Mouse (Mus musculus) thymus, postnatal 36 days (tissue): ENCODE measurements around the gene Pak1ip1.
"Not testable (repeated sequence)": the region's sequence is repeated elsewhere in the genome, so short reads cannot be mapped to it uniquely, and the experiment has no call there.

Experiments
- DNase-seq, 2 experiments: peaks; one replicate each; pipeline ENCODE4 v3.0.0; 2022; ENCODE audit warnings: mixed read lengths in 2 of 2

The Pak1ip1 gene

GRCm38 (mm10) chr13:41000926-41001639 is at the start of gene Pak1ip1:
TSS of gene Pak1ip1 (plus strand) at chr13:41001023.
- DNase-seq = peak; percentile 89 to 90

- DNase-seq = no peak
Measured at GRCm38 (mm10) chr13:40951386-40951976, 49.3 kb upstream of the Pak1ip1 start.

DNA sequence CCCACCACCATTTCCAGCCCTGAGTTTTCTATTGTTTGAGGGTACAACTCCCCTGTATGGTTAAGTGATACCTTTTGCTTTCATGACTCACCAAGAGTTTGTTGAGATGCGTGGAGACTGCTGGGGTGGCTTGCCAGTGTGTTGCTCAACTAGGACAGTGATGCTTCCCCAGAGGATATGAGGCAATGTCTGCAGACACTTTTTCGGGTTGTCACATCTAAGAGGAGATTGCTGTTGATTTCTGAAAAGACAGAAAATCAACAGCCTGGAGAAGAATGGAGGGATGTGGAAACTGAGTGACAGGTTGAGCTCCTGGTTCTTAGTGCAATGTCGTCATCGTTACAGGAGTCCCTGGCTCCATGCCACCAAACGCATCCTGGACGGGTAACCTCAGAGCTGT is 47.6 kb upstream of the Pak1ip1 start:
- no peak for DNase-seq

GRCm38 (mm10) chr13:40955773-40956172 is 45.0 kb upstream of the Pak1ip1 start:
- DNase-seq = no peak

DNA sequence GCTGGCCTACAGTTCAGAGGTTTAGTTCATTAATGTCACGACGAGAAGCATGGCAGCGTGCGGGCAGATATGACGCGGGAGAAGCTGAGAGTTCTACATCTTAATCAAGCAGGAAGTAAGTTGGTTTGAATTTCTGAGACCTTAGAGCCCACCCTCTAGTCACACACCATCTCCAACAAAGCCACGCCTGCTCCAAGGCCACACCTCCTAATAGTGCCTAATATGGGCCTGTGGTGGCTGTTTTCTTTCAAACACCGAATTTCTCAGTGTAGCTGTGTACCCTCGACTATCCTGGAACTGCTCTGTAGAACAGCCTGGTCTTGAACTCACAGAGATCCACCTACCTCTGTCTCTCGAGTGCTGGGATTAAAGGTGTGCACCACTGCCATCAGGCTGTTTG is 33.2 kb upstream of the Pak1ip1 start:
- DNase-seq = no peak

DNA sequence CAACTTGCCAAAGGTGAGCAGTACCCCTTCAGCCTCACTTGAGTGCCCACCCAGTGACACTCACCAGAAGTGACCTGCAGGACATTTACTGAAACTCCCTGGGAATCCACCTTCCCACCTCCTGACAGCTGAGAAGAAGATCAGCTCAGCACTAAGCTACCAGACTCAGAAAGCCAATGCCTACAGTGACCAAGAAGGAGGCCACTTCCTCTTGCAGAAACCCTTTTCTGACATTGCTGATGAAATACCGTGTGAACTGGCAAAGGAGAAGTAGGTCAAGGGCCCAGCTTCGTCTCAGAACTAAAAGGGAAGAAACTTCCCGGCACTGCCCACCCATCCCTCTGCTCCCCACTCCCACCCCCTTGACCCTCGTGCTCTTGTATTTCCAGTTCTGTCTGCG is 32.3 kb upstream of the Pak1ip1 start:
- no peak for DNase-seq

DNA sequence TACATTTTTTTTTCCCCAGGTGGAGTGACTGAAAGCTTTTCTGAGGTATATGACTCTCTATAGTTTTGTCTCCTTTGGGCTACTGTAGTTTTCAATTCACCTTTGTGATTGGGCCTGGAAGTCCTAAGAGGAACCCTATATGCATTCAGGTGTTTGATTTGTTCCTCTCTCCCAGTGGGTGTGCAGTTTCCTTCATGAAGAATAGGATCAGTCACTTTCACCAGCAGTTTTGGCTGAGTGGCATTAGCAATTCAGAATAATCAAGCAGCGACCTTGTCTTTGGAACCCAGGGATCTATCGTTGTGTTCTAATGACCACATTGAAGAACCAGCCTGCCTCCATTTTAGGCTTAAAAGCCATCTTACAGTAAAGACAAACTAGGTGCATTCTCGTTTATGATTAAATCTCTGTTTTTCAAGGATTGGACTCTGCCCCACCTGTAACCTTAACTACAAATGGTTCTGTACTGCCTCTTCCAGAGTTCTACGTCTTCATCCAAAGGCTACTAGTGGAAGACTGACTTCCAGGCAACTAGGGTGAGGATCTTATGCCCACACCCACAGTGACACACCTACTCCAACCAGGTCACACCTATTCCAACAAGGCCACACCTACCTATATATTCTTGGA is 30.9 kb upstream of the Pak1ip1 start:
- DNase-seq = no peak

DNA sequence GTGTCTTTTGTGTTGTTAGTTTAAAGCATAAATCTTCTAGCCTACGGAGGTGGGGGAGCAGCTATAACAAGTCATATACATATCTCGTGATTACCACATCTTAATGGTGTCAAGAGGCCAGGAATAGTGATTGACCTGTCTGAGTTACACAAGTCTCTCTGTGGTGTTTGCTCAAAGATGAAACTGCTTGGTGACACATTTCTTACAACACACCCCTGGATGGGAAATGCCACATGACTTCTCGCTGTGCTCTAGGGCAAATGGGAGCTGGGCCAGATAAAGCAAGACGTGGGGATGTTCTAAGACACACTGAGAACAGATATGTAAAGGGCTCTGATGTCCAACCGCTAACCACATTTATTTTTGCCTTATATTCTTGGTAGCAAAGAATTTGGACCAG is 29.6 kb upstream of the Pak1ip1 start:
- DNase-seq = no peak

GRCm38 (mm10) chr13:40971831-40972230 is 29.0 kb upstream of the Pak1ip1 start:
- DNase-seq = peak; percentile 65 to 85

DNA sequence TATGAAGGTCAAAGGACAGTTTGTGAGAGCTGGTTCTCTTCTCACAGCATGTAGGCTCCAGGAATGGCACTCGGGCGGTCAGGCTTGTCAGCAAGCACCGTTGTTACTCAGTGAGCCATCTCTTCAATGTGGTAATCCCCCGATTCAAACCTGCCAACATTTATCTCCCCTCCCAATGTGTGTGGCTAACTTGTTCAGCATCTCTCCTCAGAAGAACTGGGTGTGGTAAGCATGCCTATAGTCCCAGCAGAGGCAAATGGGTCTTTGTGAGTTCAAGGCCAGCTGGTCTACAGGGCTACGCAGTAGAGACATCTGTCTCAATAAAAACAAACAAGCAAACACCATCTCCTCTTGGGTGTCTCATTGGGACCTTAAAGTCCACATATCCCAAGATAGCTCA is 27.8 kb upstream of the Pak1ip1 start:
- DNase-seq = no peak

DNA sequence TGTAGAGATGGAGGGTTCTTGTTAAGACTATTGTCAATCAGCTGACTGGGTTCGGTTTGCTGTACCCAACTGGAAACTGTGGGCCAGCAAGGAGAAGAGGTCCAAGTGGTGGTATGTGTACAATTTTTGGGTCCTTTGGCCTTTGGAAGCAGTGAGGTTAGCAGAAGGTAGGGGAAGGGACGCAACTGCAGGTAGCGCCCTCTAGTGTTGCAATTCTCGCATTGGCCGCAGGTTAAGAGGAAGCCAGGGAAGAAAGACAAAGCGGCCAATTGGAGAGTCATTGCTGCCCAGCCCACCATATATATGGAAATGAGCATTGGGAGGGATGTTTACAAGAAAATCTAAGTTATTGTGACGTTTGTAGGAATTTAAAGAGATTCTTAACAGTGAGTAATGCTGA is 23.2 kb upstream of the Pak1ip1 start:
- peak; percentile 52 to 55 for DNase-seq

GRCm38 (mm10) chr13:40978652-40979051 is 22.2 kb upstream of the Pak1ip1 start:
- no peak for DNase-seq

- no peak for DNase-seq
Measured at GRCm38 (mm10) chr13:40979321-40979720, 21.5 kb upstream of the Pak1ip1 start.

- no peak for DNase-seq
Measured at GRCm38 (mm10) chr13:40982759-40983158, 18.1 kb upstream of the Pak1ip1 start.

GRCm38 (mm10) chr13:40986081-40986480 is 14.7 kb upstream of the Pak1ip1 start:
- DNase-seq = no peak

DNA sequence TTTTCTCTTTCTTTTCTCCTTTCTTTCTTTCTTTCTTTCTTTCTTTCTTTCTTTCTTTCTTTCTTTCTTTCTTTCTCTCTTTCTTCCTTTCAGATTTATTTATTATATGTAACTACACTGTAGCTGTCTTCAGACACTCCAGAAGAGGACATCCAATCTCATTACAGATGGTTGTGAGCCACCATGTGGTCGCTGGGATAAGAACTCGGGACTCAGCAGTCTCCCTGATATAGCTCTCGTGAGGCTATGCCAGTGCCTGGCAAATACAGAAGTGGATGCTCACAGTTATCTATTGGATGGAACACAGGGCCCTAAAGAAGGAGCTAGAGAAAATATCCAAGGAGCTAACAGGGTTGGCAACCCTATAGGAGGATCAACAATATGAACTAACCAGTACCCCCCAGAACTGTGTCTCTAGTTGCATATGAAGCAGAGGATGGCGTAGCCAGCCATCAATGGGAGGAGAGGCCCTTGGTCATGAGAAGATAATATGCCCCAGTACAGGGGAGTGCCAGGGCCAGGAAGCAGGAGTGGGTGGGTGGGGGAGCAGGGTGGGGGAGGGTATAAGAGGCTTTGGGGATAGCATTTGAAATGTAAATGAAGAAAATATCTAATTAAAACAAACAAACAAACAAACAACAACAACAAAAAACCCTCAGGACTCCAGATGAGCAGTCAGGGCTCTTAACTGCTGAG is 13.1 kb upstream of the Pak1ip1 start:
- DNase-seq = not testable (repeated sequence)

DNA sequence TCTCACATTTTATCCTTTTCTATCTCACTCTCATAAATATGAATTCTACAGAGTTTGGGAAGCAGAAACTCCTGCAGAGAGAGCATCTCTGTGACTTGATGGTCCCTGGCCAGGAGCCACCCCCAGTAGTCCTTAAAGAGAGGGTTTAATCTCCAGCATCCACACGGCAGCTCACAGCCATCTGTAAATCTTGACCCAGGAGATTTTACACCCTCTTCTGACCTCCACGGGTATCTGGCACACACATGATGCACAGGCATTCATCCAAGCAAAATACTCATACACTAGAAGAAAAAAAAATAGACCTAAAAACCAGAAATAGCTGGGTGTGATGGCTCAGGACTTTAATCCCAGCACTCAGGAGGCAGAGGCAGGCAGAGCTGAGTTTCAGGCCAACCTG is 12.4 kb upstream of the Pak1ip1 start:
- no peak for DNase-seq

DNA sequence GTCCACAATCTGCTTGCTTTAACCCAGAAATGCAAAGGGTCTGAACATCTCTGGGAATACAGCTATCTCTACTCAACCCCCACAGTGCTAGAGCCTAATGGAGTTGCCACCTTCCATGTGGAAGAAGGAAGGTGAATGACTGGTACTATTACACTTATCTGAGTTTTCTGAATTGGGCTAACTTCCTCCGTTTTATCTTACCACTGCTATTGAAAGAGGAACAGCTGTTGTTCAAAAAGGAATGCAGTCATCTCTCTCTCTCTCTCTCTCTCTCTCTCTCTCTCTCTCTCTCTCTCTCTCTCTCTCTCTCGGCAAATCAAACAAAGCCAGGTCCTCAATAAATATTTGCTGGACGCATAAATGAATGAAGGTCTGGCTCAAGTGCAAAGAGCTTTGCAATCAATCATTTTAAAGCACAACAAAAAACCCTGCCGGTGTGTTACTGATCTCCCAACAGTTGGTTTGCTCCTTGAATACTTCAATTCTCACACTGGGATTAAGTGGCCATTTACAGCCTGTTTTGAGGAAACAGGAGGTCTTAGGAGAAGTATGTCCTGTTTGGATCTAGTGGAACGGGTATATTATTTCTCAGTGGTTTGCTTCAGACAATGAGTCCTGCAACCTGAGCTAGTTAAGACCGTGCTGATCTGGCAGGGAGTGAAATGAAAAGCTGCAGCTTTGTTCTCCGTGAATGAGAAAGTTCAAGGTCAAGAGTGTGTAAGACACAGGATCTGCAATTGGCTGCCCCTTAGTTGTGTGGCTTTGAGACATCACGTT is 6.1 kb upstream of the Pak1ip1 start:
- no peak for DNase-seq

DNA sequence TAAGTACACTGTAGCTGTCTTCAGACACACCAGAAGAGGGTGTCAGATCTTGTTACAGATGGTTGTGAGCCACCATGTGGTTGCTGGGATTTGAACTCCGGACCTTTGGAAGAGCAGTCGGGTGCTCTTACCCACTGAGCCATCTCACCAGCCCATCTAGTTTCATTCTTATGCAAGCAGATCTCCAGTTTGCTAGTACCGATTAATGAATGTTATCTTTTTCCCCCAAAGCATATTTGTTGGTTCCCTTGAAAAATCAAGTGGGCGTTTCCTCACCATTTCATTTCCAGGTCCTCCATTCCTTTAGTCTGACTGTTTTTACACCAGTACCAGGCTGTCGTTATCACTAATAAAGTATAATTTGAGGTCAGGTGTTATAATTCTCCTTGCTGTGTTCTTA is 2.3 kb upstream of the Pak1ip1 start:
- not testable (repeated sequence) for DNase-seq

- DNase-seq = peak; percentile 24 to 32
Measured at GRCm38 (mm10) chr13:41000140-41000925, 490 bp upstream of the Pak1ip1 start.

- DNase-seq = no peak
Measured at GRCm38 (mm10) chr13:41002001-41002400, 1.2 kb downstream of the Pak1ip1 start.

- no peak for DNase-seq
Measured at GRCm38 (mm10) chr13:41006244-41006643, 5.4 kb downstream of the Pak1ip1 start.
